Mouse (Mus musculus) frontal cortex, postnatal 14 days (tissue): ENCODE measurements around the gene Kctd20.

Source experiments
- DNase-seq, 2 experiments: peaks; one replicate each; pipeline ENCODE4 v3.0.0; 2022; ENCODE audit warnings: low spot score in 2 of 2

Gene Kctd20

DNA sequence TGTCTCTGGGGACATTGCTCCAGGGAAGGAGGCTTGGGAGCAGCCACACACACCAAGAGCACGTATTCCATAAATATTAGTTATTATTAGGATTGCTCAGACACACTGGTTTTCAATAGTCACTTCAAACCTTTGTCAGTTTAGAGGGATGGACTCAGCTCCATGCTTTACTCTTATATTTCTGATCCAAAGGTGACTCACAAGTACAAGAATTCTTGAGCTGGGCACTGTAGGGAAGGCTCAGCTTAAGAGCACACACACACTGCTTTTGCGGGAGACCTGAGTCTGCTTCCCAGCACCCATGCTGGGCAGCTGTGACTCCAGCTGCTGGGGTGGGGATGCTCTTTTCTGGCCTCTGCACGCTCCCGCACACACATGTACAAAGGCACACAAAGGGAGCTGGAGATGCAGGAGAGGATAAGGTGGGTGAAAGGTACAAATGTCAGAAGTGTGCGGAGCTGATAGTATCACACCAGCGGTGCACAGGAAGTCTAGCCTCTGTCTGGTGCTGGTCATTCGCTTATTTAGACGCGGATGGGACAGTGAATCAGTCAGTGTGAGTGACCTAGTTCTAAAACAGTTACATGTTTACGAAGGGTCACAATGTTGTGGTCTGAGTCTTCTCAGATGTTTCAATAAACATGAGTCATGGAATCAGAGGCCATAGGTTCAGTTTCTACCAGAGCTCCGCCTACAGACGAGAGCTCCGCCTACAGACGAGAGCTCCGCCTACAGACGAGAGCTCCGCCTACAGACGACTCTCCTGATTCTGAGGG lies 20.1 kb upstream of the Kctd20 start:
- DNase-seq: no peak

DNA sequence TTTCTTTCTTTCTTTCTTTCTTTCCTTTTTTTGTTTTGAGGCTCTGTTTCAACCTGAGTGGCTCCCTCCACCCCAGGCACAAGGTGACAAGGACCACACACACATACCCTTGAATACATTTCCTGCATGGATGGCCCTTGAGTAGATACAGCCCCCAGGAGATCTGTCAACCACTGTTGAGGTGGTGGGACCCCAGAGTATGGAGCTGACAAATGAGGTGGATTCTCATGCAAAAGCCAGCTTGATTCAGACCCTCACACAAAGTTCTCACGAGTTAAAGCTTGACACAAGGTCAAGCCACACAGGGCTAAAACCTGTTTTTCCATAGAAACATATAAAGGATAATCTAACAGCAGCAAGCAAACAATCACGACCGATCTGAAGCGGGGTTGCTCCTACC lies 19.5 kb upstream of the Kctd20 start:
- no peak for DNase-seq

DNA sequence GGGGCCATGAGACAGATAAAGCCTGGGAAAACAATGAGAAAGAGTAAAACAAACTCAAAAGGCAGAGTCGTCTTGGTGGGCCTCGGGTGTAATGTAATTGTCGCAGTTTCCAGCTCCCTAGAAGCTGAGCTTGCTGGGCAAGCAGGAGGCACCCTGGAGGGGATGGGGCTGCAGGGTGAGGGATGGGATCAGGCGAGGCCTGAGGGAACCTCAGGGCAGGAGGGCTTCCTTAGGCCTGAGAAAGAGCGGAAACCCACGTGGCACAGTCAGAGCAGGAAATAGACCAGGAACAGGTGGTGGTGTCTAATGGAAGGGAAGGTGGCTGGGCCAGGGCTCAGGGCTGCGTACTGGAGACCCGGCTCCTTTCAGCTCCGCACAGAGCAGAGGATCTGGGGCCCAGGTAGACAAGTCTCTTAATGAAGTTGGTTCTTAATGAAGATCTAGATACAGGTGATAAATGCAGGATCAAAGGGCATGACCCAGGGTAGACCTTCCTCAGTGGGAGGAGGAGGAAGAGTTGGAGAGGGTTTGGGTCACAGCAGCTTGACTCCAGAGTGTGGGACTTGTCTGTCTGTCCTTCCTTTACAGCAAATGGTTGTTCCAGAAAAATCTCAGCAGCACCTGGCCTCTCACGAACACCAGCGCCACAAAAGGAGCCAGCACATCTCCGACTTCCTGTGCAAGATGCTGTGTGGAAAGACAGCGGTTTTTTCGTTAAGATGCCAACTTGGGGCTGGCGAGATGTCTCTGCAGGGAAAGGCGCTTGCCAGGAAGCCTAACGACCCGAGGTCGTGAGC lies 17.4 kb upstream of the Kctd20 start:
- DNase-seq: no peak

DNA sequence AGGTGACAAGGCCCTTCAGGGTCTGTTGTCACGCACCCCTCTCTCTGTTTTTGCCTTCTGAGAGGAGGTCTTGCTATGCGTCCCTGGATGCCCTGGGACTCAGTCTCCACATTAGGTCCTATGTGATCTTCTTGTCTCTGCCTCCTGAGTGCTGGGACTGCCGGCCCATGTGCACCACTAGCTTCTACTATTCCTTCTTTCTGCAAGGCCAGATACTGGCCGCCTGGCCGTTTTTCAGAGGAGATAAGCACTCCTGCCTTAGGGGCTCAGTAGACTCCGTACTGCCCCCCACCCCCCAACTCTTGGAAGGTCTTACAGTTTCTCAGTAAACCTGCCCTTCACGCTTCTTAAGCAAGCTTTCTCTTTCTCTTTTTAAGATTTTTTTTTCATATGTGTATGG lies 15.6 kb upstream of the Kctd20 start:
- DNase-seq: no peak

DNA sequence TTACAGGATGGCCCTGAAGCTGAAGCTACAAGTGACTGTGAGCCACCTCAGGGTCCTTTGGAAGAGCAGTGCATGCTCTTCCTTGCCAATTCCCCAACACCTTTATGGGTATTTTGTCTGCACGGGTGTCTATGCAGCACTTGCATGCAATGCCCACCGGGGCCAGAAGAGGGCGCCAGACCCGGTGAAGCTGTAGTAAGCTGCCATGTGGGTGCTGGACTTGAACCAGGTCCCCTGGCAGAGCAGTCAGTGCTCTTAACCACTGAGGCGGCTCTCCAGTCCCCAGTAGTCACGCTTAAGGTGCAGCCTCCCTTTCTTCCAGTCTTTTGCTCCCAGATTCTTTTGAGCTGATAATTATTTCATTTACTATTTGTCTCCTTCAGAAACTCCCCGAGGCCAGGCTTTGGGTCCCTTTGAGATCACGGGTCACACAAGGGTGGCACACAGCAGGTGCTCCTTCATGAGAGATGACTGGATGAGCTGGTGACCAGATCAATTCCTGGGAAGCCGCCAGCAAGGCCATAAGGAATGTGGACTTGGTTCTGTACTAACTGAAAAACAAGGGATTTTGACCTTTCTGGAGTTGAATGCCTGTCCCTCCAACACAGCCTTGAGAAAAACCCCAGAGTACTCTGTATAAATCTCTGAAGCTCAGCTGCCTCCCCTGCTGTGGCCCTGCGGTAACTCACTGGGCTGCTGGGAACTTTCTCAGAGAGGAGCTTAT lies 15.0 kb upstream of the Kctd20 start:
- no peak for DNase-seq

DNA sequence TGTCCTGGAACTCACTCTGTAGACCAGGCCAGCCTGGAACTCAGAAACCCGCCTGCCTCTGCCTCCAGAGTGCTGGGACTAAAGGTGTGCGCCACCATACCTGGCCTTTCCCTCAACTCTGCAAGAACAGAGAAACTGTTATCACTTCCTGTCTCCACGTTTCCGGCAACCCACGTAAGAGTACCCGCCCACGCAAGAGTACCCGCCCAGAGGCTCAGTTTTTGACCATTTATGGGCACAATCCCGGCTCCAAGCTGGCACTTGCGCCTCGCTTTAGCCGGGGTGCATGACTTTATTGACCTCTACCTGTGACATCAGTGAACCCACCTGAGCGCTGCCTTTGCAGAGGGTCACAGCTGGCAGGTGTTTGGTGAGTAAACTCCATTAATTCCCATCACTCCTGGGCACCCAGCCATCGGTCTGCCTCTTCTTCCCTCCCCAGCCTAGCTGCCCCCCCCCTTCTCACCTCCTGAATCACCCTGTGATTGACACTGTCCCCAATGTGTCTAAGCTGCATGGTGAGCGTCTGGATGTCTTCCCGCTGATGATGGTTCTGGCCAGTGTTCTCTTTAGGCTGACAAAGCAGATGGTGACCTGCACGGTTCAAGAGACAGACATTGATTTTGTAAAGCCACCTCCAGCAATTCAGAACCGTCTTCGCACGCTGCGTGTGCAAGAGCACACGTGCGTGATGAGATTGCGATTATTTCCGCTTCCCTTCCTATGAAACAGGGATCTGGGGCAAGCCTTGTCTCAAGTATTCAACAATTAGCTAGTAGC lies 10.8 kb upstream of the Kctd20 start:
- DNase-seq: no peak

DNA sequence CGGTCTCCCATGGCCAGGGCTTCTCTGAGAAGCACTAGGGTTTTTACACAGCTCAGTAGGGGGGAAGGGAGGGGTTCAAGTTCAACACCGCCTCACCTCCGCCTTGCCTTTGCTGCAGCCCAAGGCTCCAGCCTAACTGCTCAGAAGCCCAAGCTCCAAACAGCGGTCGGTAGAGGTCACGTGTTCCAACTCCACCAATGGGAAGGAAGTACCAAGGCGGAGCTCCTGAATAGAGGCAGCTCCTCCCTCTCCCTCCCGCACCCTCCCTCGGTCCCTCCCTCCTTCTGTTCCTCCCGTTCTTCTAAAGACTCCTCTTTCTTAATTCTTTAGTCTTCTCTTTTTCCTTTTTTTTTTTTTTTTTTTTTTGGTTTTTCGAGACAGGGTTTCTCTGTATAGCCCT lies 9.6 kb upstream of the Kctd20 start:
- no peak for DNase-seq

DNA sequence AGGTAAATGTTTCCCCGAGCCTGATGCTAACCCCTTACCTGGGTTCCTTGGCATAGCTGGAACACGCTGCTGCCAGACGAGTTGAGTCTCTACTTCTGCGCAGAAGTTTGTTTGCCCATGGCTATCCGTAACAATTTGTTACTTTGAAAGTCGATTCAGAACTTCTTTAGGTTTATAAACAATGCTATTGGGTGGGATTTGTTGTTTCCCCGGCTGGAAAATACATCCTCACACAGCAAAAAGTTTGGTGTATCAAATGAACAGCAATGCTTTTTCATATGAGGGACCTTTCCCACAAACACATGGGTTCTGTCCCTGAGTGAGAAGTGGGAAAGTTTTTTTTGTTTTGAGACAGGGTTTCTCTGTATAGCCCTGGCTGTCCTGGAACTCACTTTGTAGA lies 8.0 kb upstream of the Kctd20 start, which contains the start of gene Pxt1:
Gene Pxt1, minus strand, starts transcription at position 101 of the 400 bp plus-strand sequence.
- no peak for DNase-seq

DNA sequence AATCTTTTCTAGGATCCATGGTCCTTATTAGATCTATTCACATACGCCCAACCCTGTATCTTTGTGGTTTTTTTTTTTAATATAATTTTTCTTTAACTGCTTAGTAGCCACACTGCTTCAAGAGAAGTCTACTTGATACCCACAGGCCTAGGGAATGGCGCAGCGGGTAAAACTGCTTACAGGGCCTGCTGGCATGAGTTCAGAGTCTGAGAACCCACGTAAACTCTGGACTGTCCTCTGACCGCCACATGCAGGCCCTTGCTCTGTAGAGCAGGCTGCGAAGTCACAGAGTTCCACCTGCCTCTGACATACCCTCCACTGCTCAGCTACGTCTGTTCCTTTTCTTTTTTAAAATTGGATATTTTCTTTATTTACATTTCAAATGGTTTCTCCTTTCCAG lies 7.3 kb upstream of the Kctd20 start:
- DNase-seq: no peak

DNA sequence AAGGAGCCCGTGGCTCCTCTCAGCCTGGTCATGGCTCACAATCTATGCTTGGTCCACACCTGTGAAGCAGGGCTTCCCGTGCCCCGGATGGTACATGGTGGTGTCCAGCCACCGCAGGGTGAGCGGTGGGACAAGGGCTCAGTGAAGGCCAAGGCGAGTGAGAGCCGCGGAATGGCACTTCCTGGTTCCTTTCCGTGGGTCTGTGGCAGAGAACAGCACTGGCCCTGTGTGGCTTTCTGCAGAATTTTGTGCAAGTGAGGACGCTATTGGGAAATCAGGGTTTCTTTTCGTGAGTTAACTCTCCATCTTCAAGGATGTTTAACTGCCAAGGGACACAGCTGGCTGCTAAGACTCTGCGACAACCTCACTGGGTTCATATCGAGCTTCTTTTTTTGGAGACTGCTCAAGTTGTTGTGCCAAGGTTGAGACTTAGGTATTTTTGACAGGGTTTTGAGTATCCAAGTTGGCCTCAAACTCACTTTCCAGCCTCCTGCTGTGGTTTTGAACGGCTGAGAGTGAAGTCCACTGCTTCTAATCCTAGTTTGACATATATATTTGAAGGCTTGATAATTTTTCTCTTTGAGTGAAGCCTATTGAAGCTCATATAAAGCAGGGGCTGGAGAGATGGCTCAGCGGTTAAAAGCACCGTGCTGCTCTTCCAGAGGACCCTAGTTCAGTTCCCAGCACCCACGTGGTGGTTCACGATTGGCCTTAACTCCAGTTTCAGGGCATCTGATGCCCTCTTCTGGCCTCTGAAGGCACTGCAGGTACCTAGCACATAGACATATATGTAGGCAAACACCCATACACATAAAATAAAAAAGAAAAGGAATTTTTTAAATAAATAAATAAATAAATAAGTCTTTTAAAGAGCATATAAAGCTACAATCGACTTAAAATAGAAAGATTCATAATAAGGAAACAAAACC lies 4.5 kb upstream of the Kctd20 start:
- no peak for DNase-seq

DNA sequence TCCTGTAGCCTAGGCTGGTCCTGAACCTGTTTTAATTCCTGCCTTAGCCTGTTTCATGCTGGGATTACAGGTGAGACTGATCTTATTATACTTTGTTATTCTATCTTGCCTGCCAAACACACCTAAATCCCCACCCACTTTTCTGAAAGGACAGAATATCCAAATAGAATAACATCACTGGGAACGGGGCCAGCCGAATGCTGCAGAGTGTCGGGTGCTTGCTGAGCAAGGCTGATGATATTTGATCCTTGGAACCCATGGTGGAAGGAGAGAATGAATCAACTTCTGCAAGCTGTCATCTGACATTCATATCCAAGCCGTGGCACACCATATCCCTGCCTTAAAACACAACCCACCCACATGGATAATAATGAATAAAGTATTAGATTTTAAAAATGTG lies 3.1 kb upstream of the Kctd20 start:
- no peak for DNase-seq

DNA sequence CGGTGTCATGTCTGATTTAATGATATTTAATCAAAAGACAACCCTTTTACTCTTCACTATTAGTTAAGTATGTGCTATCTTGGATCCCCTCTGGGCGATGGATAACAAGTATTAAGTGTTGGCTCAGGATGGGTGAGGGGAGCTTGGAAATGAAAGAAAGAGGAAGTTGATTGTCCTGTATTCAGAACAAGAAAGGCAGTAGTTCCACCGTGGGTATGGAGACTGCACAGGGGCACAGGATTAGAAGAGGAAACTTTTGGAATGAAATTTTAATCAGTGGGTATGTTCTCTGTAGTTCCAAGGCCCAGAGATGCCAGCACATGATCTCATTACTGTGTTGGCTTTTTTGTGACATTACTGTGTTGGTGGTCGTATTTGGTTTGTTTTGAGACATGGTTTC lies 999 bp upstream of the Kctd20 start:
- no peak for DNase-seq

DNA sequence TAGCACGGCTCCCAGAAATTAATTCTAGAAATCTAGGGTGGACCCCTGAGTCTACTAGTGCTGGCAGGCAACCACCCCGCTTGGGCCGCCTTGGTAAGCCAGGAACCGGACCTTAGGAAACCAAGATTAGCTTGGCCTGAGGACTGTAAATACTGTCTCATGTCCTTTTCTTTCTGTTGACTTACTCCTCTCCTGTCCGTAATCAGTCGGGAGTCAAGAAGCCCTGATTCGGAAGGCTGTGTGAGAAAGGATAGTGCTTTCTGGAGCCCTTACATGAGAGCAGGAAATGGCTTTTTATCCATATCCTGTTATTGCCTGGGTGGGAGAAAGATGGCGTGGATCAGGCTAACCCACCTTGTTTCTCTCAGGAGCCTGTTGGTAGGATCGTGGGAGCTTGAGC lies 1.5 kb downstream of the Kctd20 start:
- DNase-seq: no peak

DNA sequence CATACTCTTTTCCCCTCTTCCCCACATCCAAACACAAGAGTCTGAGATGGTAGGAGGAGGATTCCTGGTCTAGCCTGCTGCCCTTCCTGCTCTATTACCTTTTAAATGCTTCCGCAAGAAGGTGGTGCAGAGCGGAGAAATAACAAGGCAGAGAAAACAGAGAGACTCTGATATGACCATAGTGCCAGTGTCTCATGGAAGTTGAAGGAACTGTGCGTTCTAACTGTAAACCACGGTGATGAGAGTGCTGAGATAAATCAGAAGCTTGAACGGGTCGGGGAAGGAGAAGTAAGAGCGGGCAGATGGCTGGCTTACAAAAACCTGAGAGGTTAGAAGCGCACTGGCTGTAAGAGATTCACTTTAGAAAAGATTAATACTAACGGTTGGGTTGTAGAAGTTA lies 2.7 kb downstream of the Kctd20 start:
- DNase-seq: no peak

DNA sequence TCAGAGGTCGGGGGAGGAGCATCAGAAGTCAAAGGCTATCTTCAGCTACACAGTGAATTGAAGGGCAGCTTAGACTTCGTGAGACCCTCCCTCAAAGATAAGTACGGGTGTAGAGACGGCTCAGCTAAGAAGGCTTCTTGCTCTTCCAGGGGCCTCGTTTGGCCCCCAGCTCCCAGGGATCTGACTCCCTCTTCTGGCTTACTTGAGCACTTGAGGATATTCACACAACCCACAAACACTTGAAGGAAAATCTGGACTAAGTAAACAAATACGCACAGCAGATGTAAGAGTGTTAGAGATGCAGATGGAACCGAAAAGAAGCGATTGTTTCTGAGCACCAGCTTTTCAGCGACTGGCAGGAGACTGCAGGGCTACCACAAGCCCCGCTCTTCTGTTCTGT lies 8.8 kb downstream of the Kctd20 start:
- no peak for DNase-seq

DNA sequence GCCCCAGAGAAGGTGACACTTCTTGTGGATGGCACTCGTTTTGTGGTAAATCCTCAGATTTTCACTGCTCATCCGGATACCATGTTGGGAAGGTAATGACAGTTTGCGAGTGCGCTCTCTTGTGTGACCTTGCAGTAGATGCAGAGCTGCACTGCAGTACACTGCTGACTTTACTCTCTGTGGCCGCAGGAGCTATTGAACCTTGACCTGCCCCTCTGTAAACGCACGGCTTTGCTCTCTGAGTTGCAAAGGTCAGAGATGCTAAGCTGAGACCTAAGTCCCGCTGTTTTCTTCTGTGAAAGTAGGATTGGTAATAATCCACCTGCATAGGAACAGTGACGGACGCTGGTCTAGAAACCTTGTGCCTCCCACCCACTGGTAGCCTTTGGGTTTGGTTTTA lies 9.8 kb downstream of the Kctd20 start:
- DNase-seq: no peak

DNA sequence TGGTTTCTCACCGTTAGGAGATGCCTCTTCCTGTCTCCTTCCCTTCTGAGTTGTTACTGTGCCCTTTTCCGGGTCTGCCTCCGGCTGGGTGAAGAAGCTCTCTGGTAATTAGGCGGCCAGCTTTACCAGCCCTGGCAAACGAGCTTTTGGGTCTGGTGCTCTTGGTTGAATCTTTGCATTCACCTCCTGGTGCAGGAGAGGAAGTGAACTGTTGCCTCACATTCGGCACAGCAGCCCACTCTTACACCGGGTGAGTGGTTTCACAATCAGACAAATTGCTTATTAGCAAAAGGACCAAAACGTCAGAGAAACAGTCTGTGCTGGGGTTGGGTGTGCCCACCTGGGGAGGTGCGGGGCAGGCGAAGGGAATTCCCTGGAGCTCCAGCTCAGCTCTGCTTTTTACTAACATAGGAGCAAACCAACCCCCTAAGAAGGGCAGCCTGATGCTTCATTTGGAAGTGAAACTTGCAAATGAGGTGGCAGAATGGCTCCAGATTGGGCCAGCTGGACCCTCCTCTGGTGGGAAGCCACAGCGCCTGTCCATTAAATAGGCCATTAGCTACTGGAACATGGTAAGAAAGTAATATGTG lies 15.4 kb downstream of the Kctd20 start:
- no peak for DNase-seq

DNA sequence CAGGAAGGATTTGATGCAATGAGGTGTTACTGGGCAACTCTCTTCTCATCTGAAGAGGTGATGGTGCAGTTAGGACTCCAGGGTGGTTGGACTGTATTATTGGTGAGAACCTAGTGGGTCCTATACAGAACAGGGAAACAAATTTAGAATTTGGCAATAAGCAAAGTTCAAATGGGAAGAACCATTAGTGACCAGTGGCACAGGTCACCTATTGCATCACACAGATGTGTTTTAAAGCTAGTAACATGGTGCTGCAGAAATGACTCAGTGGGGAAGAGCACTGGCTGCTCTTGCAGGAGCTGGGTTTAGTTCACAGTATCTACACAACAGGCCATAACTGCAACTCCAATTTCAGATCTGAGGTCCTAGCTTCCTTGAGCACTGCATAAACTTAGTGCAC lies 18.4 kb downstream of the Kctd20 start:
- no peak for DNase-seq

DNA sequence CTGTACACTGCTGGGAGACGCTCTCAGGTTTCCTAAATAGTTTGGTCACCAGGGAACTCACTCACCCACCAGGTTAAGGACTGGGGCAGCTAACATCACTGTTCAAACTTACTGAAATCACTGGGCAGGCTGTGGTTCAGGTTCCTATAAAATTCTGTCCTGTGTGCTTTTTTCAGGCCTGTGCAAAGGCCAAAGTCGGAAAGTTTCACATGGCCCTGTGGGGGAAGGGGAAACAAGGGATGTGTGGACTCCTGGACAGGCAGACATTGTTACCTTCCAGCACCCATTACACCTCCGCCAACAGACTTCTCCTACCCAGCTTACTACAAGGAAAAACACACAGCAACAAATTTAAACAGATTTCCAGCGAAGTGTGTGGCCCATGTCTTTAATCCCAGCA lies 27.3 kb downstream of the Kctd20 start:
- DNase-seq: no peak

DNA sequence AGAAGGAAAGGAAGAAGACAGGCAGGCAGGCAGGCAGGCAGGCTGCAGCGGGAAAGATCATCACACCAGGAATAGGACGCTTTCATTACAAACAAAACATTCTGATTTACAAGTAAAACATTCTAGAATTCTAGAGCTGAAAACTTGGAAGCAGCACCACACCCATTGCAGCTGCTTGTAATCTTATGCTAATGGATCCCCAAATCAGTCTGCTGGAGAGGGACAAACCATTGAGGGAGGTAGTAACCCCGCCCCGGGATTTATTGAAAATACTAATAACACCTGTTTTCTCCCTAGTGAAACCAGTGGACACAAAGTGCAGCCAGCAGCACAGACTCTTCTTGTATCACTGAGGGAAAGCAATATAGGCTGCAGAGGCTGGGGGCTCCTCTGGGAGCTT lies 29.3 kb downstream of the Kctd20 start:
- DNase-seq: no peak
